Mouse (Mus musculus) cerebellum, adult 2 months (tissue): ENCODE data around the gene Prss48.

Experiments
- CTCF ChIP-seq: fragments of 200-500 bp; IDR thresholded peaks from 2 replicates; pipeline ENCODE4 v1.5.1; 2011; ENCODE audit warnings: low read depth, mild to moderate bottlenecking, control low read depth, low read length, moderate library complexity, borderline replicate concordance; ENCODE audit not compliant: insufficient read depth
- POLR2A ChIP-seq: fragments of 200-500 bp; IDR thresholded peaks from 2 replicates; pipeline ENCODE4 v1.6.1; 2011; ENCODE audit warnings: low read length, control low read depth, borderline replicate concordance; ENCODE audit not compliant: insufficient read depth

DNA sequence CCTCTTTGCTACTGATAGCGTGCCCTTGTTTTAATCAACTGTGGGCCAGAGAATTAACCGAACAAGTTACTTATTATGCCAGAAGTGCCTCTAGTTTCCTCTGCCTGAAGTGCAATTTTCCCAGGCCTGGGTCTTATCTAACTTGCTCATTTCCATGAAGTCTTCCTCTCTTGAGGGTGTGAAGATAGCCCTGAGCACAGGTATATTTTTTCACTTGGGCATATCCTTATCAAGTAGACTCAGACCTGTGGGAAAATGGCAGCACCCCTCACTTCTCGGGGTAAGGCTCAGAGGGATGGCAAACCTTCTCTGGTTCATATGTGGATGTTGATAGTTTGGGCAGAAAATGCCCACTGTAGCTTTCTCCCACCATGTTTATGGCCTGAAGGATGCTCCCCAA is 1.0 kb downstream of the Prss48 start:
- TF ChIP-seq CTCF (no peak), POLR2A (no peak)
